Mouse (Mus musculus): Measurements from ENCODE around the gene Vasp. TPM values are rescaled to one million over a fixed set of nuclear protein-coding genes. Genes with fewer than 3 reads are reported as not detected.
A peak's percentile ranks its signal among the peaks of the same experiment; 100 is the strongest.

The Vasp gene
- 17.7 TPM in 2 replicates for polyA plus RNA-seq (2012)

DNA sequence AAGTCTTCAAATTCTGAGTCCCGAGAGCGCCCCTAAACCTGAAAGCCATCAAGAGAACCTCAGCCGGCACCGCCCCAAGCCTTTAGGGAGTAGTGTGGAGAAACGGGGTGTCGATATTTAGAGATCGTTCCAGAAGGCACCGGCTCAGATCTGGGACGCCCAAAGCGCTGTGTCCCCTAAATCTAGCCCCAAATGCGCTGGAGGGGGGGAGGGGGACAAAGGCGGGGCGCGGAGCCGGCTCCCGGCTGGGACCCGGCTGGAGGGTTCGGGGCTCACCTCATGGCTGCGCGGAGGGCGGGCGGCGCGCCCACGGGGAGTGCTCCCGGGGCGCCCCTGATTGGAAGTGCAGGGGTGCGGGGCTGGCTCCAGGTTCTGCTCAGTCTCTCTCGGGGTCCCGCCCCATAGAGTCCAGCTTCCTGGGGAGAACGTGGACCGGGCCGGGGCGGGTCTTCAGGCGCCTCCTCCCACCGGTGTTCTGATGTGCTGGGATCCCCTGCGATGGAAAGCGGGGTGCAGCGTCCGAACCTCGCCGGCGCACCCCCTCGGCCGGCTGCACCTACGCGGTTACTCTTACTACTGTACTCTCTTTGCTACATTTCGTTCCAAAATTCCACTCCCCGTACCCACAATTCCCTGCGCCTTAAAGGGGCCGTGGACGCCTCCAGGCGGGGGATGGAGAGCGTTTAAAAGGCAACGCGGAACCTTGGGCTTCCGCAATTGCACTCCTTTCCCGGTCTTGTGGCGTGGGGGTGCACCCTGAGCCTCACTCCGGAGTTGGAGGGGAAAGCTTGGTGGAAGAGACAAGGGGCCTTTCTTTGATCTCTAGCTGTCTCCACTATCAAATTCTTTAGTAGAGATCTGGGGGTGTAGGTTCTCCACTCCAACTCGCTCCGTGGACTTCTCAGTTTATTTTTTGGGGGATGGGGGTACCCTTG, at the start of gene Vasp:
Vasp (minus strand) TSS at position 580 of the 935 bp plus-strand sequence.
- Histone ChIP-seq H3K27me3 (ENCODE audit: control insufficient read depth) (no peaks in the 10 kb centered on the region; the same call in 1 of the 2 replicates), H3K9me3 (ENCODE audit: control insufficient read depth, low read length) (peaks cover 3% of the 10 kb centered on the region; the same call in 1 of the 2 replicates), H3K36me3 (ENCODE audit: control insufficient read depth) (peaks cover 24% of the 10 kb centered on the region), H3K4me1 (ENCODE audit: control insufficient read depth) (peaks cover 75% of the 10 kb centered on the region), H3K4me3 (replicated peaks) (peak within 1 kb of the TSS; percentile 93)
- no peak for TF ChIP-seq TAL1 (IDR thresholded peaks at IDR 0.05; ENCODE audit: low read length)

DNA sequence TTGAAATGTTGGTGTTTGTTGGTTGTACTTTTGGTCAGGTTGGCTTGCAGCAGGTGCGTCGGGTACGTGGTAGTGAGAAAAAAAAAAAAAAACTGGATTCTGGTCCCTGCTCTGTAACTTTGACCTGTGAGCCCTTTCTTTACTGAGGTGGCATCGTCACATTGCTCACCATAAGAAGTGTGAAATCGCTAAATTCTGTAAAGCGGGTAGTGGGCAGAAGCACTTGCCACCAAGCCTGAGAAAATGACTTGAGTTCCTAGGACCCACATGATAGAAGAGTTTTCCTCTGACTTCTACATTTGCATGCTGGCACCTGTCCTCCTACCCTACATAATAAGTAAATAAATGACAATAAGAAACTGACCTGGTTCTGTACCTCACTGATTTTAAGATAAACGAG, 49.0 kb upstream of the Vasp start:
- Histone ChIP-seq H3K4me3 (replicated peaks) (no peak overlapping the region), H3K36me3 (ENCODE audit: control insufficient read depth) (no peaks in the 10 kb centered on the region), H3K27me3 (ENCODE audit: control insufficient read depth) (peaks cover 88% of the 10 kb centered on the region), H3K9me3 (ENCODE audit: control insufficient read depth, low read length) (no peaks in the 10 kb centered on the region), H3K4me1 (ENCODE audit: control insufficient read depth) (peaks cover 15% of the 10 kb centered on the region)
- TF ChIP-seq GATA1 (IDR thresholded peaks at IDR 0.05; ENCODE audit: low read length) (no peak), TAL1 (IDR thresholded peaks at IDR 0.05; ENCODE audit: low read length) (no peak)

DNA sequence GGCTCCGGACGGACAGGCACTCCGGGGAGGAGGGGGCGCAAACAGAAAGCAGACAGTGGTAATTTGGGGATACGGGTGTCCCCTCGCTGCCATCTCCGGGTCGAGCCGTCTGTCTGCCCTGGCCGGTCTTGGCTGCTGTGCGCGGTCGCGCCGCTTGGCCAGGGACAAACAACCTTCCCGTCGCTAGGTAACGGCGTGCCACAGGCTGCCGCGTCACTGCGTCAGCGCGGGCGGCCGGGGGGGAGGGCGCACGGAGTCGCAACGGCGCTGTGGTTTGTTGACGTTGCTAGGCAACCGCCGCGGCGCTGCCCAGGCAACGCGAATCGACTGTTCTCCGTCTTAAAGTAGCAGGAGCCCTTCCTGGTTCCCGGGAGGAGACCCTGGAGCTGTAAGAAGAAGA, 48.3 kb upstream of the Vasp start:
- Histone ChIP-seq H3K4me3 (replicated peaks) (peak overlapping the region; percentile 48), H3K9me3 (ENCODE audit: control insufficient read depth, low read length) (no peaks in the 10 kb centered on the region), H3K4me1 (ENCODE audit: control insufficient read depth) (peaks cover 10% of the 10 kb centered on the region), H3K27me3 (ENCODE audit: control insufficient read depth) (peaks cover 95% of the 10 kb centered on the region), H3K36me3 (ENCODE audit: control insufficient read depth) (no peaks in the 10 kb centered on the region)
- TF ChIP-seq TAL1 (IDR thresholded peaks at IDR 0.05; ENCODE audit: low read length): no peak
- no peak for TF ChIP-seq GATA1 (IDR thresholded peaks at IDR 0.05; ENCODE audit: low read length)

DNA sequence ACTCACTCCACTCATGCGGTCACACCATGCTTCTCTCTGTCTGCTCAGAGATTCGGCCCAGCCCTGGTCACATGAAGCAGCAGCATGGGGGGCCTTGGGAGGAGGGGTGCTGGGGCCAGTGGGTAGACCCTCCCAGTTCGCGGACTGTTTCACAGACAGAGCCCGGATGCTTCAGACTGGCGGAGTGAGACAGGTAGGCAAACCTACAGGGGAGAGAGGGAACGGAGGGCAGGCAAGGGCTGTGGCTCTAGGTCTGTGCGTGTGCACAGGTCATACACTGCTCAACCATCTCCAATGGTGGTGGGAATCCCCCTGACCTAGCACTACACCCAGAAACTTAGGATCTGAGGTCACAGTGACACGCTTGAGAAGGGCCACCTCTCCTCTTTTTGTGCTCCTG, 47.8 kb upstream of the Vasp start:
- Histone ChIP-seq H3K9me3 (ENCODE audit: control insufficient read depth, low read length) (no peaks in the 10 kb centered on the region), H3K4me1 (ENCODE audit: control insufficient read depth) (peaks cover 10% of the 10 kb centered on the region), H3K4me3 (replicated peaks) (peak overlapping the region; percentile 48), H3K27me3 (ENCODE audit: control insufficient read depth) (peaks cover 97% of the 10 kb centered on the region), H3K36me3 (ENCODE audit: control insufficient read depth) (no peaks in the 10 kb centered on the region)
- TF ChIP-seq TAL1 (IDR thresholded peaks at IDR 0.05; ENCODE audit: low read length) (no peak), GATA1 (IDR thresholded peaks at IDR 0.05; ENCODE audit: low read length) (no peak)

DNA sequence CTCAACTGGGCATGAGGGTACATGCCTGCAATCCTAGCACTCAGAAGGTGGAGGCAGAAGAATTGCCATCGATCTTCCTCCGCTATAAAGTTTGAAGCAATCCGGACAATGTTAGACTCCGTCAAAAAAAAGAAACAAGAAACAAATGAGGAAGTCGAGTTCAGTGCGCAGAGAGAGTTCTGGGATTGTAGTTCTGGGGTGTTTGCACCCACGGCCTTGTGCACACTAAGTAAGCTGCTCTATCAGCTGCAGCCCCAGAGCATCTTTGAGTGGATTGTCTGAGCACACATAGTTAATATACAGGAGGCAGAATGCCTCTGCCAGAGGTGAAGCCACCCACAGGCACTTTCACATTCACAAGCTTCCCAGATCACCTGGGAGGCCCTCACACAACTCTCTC, 47.1 kb upstream of the Vasp start:
- no peak overlapping the region for H3K4me3 ChIP-seq (replicated peaks)
- no peaks in the 10 kb centered on the region for H3K36me3 ChIP-seq (ENCODE audit: control insufficient read depth)
- H3K27me3 ChIP-seq (ENCODE audit: control insufficient read depth): peaks cover 97% of the 10 kb centered on the region
- peaks cover 10% of the 10 kb centered on the region for H3K4me1 ChIP-seq (ENCODE audit: control insufficient read depth)
- no peaks in the 10 kb centered on the region for H3K9me3 ChIP-seq (ENCODE audit: control insufficient read depth, low read length)
- TF ChIP-seq GATA1 (IDR thresholded peaks at IDR 0.05; ENCODE audit: low read length): no peak
- no peak for TF ChIP-seq TAL1 (IDR thresholded peaks at IDR 0.05; ENCODE audit: low read length)

DNA sequence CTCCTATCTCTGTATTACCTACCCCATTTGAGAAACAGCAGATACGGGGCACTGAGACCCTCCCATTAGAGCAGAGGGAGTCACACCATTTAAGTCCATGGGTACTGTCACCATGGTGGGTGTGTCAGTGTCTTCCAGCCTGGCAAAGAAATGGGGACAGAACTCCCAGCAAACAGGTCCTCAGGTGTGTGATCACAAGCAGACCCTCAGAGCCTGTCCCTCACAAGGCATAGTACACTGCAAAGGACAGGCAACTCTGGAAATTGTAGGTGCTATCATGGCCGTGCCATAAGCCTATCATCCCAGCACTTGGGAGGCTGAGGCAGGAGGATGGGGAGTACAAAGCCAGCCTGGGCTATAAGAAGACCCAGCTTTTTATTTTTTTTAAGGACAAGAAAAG, 46.6 kb upstream of the Vasp start:
- no peak for TF ChIP-seq GATA1 (IDR thresholded peaks at IDR 0.05; ENCODE audit: low read length)
- no peak for TF ChIP-seq TAL1 (IDR thresholded peaks at IDR 0.05; ENCODE audit: low read length)
- Histone ChIP-seq H3K27me3 (ENCODE audit: control insufficient read depth) (peaks cover 97% of the 10 kb centered on the region), H3K36me3 (ENCODE audit: control insufficient read depth) (no peaks in the 10 kb centered on the region), H3K4me3 (replicated peaks) (no peak overlapping the region), H3K9me3 (ENCODE audit: control insufficient read depth, low read length) (no peaks in the 10 kb centered on the region), H3K4me1 (ENCODE audit: control insufficient read depth) (peaks cover 10% of the 10 kb centered on the region)

DNA sequence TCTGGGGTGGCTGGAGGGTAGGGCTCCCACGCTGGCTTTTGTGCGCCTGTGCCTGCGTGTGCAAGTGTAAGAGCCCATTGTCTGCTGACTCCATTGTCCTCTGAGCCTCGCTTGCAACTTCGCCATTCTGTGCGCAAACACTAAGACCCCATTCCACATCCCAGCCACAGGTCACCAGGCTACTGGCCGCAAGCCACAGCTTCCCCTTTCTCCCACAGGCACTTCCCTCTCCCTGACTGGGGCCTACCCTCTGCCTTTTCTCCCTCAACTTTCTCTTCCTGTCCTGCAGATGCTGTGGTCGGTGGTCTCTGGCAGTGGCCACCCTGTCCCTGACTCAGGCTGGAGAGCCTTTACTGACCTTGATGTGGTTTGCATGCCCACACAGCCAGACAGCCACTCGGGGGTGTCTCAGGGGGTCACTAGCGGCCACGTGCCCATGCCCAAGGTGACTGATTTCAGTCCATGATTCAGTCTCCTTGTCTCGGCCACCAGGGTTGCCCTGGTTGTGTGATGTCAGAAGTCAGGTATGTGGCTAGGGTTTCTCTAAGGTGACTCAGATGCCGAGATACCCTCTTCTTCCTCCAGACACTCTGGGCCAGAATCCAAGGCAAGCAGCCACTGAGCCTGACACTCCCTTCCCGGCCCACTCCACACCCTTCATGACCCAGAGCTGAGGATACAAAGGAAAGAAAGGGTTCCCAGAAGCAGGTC, 45.0 kb upstream of the Vasp start:
- Histone ChIP-seq H3K9me3 (ENCODE audit: control insufficient read depth, low read length) (no peaks in the 10 kb centered on the region), H3K27me3 (ENCODE audit: control insufficient read depth) (peaks cover 97% of the 10 kb centered on the region), H3K4me3 (replicated peaks) (no peak overlapping the region), H3K36me3 (ENCODE audit: control insufficient read depth) (no peaks in the 10 kb centered on the region), H3K4me1 (ENCODE audit: control insufficient read depth) (peaks cover 10% of the 10 kb centered on the region)
- TF ChIP-seq TAL1 (IDR thresholded peaks at IDR 0.05; ENCODE audit: low read length): no peak

DNA sequence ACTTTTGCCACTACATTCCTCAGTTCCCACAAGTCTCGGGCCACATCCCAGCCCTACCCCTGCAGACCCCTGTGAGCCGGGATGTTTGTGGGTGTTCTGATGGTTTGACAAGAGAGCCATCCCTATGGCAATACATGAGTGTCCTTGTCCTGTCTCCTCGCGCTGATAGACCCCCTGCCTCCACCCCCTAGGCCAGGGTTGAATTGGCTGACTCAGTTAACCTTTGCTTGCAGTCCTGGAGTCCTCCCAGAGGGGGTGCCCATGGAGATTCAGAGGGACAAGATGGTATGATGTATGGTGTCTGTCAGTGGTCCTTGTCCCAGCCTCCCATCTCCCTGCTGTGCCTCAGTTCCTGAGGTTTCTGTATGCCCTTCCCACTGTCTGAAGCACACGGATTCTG, 42.4 kb upstream of the Vasp start:
- Histone ChIP-seq H3K4me1 (ENCODE audit: control insufficient read depth) (peaks cover 16% of the 10 kb centered on the region), H3K9me3 (ENCODE audit: control insufficient read depth, low read length) (no peaks in the 10 kb centered on the region), H3K36me3 (ENCODE audit: control insufficient read depth) (no peaks in the 10 kb centered on the region), H3K4me3 (replicated peaks) (no peak overlapping the region), H3K27me3 (ENCODE audit: control insufficient read depth) (peaks cover 80% of the 10 kb centered on the region)
- no peak for TF ChIP-seq GATA1 (IDR thresholded peaks at IDR 0.05; ENCODE audit: low read length)
- no peak for TF ChIP-seq TAL1 (IDR thresholded peaks at IDR 0.05; ENCODE audit: low read length)

DNA sequence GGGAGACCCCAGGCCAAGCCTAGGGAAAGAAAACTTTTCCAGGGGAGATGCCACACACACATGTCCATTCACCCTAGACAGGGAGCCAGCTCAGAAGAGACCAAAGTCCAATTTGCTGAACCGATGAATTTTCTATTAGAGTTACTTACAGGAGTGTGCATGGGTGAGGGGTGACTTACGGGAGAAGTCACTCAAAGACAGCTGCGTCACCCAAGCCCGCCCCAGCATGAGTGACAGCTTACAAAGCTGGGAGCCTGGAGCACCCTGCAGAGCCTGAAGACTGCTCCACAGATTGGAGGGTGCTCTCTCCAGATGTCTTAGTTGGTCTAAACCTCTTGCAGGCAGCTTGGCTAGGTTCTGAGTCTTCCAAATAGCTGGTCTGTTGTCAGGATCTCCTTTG, 40.4 kb upstream of the Vasp start:
- H3K27me3 ChIP-seq (ENCODE audit: control insufficient read depth): peaks cover 77% of the 10 kb centered on the region
- peaks cover 30% of the 10 kb centered on the region for H3K4me1 ChIP-seq (ENCODE audit: control insufficient read depth)
- no peaks in the 10 kb centered on the region for H3K9me3 ChIP-seq (ENCODE audit: control insufficient read depth, low read length)
- TF ChIP-seq GATA1 (IDR thresholded peaks at IDR 0.05; ENCODE audit: low read length) (no peak), TAL1 (IDR thresholded peaks at IDR 0.05; ENCODE audit: low read length) (no peak)
- no peaks in the 10 kb centered on the region for H3K36me3 ChIP-seq (ENCODE audit: control insufficient read depth)
- H3K4me3 ChIP-seq (replicated peaks): no peak overlapping the region

Data from erythroblast, embryonic 14.5 days (primary cell).